Mouse (Mus musculus): Measurements from ENCODE around the gene Impg1. TPM values are rescaled to one million over a fixed set of nuclear protein-coding genes. Genes with fewer than 3 reads are reported as not detected.

Impg1 gene
- polyA plus RNA-seq, 1 experiment from 2014 or later: not detected

DNA sequence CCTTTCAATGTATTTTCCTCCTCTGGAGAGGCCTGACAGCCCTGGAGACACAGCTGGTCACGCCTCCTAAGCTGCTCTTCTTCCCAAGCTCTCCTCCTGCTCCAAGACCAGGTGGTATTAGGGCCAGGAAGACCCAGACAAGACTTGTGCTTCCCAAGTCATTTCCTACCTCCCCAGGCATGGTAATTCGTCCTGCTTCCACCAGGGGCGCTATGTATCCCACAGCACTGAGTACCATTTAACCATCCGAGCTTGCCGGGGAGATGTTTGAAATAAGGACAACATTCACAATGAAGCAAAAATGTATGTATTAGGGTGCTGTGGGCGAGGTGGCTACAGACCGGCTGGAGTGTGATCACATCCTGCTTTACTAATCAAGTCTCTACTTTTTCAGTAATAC is 79.3 kb downstream of the Impg1 start:
- no peaks in the 10 kb centered on the region for H3K4me1 ChIP-seq (replicated peaks)
- no peaks in the 10 kb centered on the region for H3K27me3 ChIP-seq
- H3K9me3 ChIP-seq (replicated peaks): no peaks in the 10 kb centered on the region
- H3K36me3 ChIP-seq (replicated peaks): no peaks in the 10 kb centered on the region
- ATAC-seq (ENCODE audit: insufficient read depth): no peak
- H3K4me2 ChIP-seq: no peak overlapping the region
- 40% methylated on average over 7 of the region's 7 CpGs for WGBS (ENCODE audit: insufficient replicate concordance)
- no peak overlapping the region for H3K27ac ChIP-seq (replicated peaks)
- no peak overlapping the region for H3K4me3 ChIP-seq (replicated peaks)
- no peak overlapping the region for H3K9ac ChIP-seq

DNA sequence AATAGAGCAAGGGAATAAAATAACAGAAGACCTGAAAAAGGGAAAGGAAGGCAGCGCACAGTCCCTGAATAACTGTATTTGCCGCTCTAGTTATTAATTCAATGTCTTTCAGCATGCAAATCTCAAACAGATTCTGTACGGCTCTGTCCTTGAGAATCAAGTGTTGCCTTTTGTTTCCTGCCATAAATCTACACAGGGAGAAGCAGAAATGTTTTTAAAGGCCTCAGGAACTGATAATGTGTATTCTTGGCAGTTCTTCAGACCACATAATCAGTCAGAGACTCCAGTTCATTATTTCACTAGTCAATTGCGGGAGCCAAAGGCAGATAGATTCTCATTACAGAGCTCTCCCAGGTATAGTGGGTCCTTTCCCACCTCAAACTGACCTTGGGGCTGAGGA is 82.6 kb downstream of the Impg1 start:
- Histone ChIP-seq H3K27ac (replicated peaks) (no peak overlapping the region), H3K36me3 (replicated peaks) (no peaks in the 10 kb centered on the region), H3K4me3 (replicated peaks) (no peak overlapping the region), H3K4me2 (no peak overlapping the region), H3K27me3 (no peaks in the 10 kb centered on the region), H3K9me3 (replicated peaks) (no peaks in the 10 kb centered on the region), H3K9ac (no peak overlapping the region), H3K4me1 (replicated peaks) (no peaks in the 10 kb centered on the region)
- WGBS (ENCODE audit: insufficient replicate concordance): 48% methylated on average over 4 of the region's 4 CpGs
- no peak for ATAC-seq (ENCODE audit: insufficient read depth)

DNA sequence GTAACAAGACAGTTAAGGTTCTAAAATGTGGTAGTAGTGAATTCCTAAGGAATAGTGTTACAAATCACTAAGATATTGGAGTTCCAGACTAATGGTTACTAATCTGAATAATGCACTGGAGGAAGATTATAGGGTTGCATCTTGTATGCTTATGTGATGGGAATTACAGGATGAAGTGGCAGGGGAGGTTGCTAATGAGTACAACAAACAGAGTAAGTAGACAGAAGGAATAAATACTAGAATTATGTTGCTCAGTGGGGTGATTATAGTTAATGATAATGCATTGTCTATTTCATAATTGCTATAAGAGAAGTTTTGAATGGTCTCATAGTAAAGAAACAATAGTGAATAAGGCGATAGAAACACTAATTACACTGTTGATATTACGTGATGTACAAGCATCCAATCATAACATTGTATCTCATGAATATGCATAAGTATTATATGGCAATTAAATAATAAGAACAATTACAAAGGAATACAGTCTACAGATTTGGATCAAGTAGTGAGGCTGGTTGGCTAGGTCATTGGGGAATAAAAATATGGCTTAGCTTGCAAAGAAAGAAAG is 85.1 kb downstream of the Impg1 start:
- ATAC-seq (ENCODE audit: insufficient read depth): no peak
- no peak overlapping the region for H3K4me3 ChIP-seq (replicated peaks)
- 55% methylated on average over 2 of the region's 2 CpGs for WGBS (ENCODE audit: insufficient replicate concordance)
- H3K27me3 ChIP-seq: no peaks in the 10 kb centered on the region
- H3K4me2 ChIP-seq: no peak overlapping the region
- H3K9me3 ChIP-seq (replicated peaks): no peaks in the 10 kb centered on the region
- no peak overlapping the region for H3K27ac ChIP-seq (replicated peaks)
- no peaks in the 10 kb centered on the region for H3K36me3 ChIP-seq (replicated peaks)
- H3K9ac ChIP-seq: no peak overlapping the region
- no peaks in the 10 kb centered on the region for H3K4me1 ChIP-seq (replicated peaks)

DNA sequence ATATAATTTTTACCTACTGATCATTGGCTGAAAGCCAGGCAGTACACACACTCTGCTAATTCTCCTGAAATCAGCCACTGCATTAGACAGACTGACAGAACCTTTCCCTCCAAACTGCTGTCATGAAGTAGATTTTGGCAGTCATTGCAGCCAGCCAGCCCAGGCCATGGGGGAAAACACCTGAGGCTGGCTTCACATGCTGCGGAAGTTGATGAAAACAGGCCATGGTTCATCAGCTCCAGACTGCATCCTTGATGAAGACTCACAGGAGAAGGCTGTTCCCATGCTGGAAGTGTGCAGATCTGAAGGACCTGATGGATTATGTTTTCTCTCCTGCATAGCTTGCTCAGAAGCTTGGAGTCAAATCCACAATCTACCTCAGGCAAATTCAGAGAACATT is 91.2 kb downstream of the Impg1 start:
- no peak overlapping the region for H3K4me3 ChIP-seq (replicated peaks)

DNA sequence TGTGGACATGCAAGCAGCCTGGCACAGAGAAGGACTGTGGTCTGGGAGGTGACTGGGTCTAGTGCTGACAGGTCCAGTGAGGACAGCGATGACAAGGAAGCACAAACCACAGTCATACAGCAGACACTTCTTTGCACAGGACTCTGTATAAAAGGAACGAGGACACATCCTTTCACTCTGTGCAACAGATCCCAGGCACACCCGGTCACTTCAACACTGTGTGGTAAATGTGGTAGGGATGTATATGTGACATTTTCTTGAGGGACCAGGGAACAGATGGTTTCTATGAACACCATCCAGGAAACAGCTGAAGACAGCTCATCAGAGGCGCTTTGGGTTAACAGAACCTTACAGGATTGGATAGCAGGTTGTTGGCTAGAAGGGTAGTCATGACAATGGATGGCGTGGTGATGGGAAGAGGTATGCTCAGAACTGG is 92.0 kb downstream of the Impg1 start:
- Histone ChIP-seq H3K27me3 (no peaks in the 10 kb centered on the region), H3K4me2 (no peak overlapping the region), H3K9ac (no peak overlapping the region), H3K4me1 (replicated peaks) (no peaks in the 10 kb centered on the region), H3K9me3 (replicated peaks) (no peaks in the 10 kb centered on the region), H3K27ac (replicated peaks) (no peak overlapping the region), H3K4me3 (replicated peaks) (no peak overlapping the region), H3K36me3 (replicated peaks) (no peaks in the 10 kb centered on the region)
- ATAC-seq (ENCODE audit: insufficient read depth): no peak
- WGBS (ENCODE audit: insufficient replicate concordance): 55% methylated on average over 5 of the region's 5 CpGs

More for the DNA sequence above, 91.2 kb downstream of the Impg1 start:
- no peak overlapping the region for H3K27ac ChIP-seq (replicated peaks)
- H3K9me3 ChIP-seq (replicated peaks): no peaks in the 10 kb centered on the region
- H3K9ac ChIP-seq: no peak overlapping the region
- H3K27me3 ChIP-seq: no peaks in the 10 kb centered on the region
- ATAC-seq (ENCODE audit: insufficient read depth): no peak
- no peaks in the 10 kb centered on the region for H3K36me3 ChIP-seq (replicated peaks)
- H3K4me2 ChIP-seq: no peak overlapping the region
- WGBS (ENCODE audit: insufficient replicate concordance): 55% methylated on average over 1 of the region's 1 CpGs
- H3K4me1 ChIP-seq (replicated peaks): no peaks in the 10 kb centered on the region

DNA sequence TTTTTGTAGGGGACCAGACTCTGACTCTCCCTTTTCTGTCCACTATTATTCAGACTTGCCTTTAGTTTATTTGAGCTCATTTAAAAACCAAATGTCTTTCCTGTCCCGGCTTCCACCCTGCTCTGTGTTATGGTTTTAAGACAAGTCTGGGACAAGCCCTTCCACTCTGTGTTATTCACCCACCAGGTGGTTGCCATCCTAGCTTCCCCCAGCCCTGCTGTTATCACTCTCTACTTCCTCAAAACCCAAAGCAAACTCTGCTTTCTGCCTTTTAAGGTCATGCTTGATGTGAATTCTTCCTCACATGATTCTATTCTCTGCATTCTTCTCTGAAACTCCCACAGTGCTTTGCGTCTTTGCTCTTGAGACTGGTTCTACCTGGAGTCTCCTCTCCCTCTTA is 96.6 kb downstream of the Impg1 start:
- no peak overlapping the region for H3K9ac ChIP-seq
- no peaks in the 10 kb centered on the region for H3K4me1 ChIP-seq (replicated peaks)
- H3K4me3 ChIP-seq (replicated peaks): no peak overlapping the region
- no peak overlapping the region for H3K27ac ChIP-seq (replicated peaks)
- no peak overlapping the region for H3K4me2 ChIP-seq
- 51% methylated on average over 2 of the region's 2 CpGs for WGBS (ENCODE audit: insufficient replicate concordance)
- H3K9me3 ChIP-seq (replicated peaks): no peaks in the 10 kb centered on the region
- ATAC-seq (ENCODE audit: insufficient read depth): no peak
- no peaks in the 10 kb centered on the region for H3K27me3 ChIP-seq
- H3K36me3 ChIP-seq (replicated peaks): no peaks in the 10 kb centered on the region

DNA sequence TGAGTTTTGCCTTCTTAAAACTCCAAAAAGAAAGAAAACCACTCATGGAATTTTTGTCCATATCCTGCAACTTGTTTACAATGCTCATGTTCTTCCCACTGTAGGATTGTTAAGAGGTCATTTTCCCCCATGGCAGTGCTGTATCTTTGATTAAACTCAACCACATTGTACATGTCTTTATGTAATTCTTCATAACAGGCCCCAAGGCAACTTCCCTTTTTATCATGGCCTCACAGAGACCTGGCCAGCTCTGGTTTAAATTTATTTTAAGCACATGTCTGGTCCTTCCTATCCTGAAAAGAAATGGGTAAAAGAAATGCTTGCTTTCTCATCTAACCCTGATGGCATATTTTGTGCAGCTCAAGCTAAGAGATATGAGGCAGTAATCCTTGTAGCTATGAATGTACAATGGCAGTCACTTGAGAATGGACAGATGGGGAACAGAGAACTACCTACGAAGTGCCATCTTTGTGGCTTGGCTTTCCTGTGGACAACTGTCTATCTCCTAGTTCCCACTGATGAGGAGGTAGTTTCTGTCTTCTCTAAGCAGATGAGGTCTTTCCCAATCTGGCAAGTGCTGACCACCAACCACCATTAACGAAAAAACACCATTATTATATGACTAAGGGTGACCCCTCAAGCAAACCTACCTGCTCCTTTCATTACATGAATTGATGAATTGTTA is 97.6 kb downstream of the Impg1 start:
- H3K9ac ChIP-seq: no peak overlapping the region
- H3K4me2 ChIP-seq: no peak overlapping the region
- H3K4me3 ChIP-seq (replicated peaks): no peak overlapping the region
- H3K4me1 ChIP-seq (replicated peaks): no peaks in the 10 kb centered on the region
- ATAC-seq (ENCODE audit: insufficient read depth): no peak
- H3K36me3 ChIP-seq (replicated peaks): no peaks in the 10 kb centered on the region
- H3K27me3 ChIP-seq: no peaks in the 10 kb centered on the region
- WGBS (ENCODE audit: insufficient replicate concordance): 37% methylated on average over 2 of the region's 2 CpGs
- H3K27ac ChIP-seq (replicated peaks): no peak overlapping the region
- H3K9me3 ChIP-seq (replicated peaks): no peaks in the 10 kb centered on the region

DNA sequence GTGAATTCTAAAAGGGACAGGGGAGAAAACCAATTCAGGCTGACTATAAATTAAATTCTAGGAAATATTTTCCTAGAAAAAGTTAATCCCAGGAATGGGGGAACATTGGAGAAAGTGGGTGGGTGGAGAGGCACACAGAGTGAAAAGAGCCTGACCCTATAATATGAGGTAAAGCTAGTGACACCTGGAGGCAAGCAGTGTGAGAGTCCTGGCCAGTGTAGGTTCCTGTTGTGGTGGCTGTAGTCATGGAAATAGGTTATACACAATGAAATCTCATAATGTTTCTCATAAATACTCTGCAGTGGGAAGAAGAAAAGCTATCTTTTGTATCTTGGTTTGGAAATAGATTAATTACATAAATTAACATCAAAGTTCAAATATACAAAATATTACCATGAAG is 105.2 kb downstream of the Impg1 start:
- ATAC-seq (ENCODE audit: insufficient read depth): no peak
- Histone ChIP-seq H3K36me3 (replicated peaks) (no peaks in the 10 kb centered on the region), H3K4me1 (replicated peaks) (no peaks in the 10 kb centered on the region), H3K27ac (replicated peaks) (no peak overlapping the region), H3K9me3 (replicated peaks) (no peaks in the 10 kb centered on the region), H3K4me2 (no peak overlapping the region), H3K4me3 (replicated peaks) (no peak overlapping the region), H3K9ac (no peak overlapping the region), H3K27me3 (no peaks in the 10 kb centered on the region)

DNA sequence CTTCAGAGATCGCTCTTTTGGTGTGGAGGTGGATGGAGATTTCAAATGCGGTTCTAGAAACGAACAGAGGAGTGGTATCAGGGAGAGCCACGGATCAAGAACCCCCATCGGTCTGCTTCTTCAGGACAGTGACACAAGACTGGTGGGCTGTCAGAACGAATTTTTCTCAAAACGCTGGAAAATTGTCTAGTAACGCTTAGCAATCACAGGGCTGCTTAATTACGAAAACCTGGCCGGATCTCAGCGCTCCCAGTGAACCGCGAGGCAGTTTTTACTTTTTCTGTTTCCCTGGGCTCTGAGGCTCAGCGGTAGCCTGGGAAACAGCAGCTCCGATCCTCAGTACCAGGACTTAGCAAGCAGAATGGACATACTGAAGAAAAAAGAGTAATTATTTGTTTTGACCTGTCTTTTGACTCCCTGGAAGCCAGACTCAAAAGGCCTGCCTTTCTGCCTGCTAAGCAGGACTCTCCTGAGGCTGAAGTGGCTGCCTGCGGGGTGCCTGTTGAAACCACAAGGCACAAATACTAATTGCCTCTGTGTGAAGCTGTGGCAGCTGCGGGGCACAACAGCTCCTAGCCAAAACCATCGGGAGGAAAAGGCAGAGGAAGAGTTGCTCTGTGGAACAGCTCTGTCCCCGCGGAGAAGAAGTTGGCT is 113.5 kb downstream of the Impg1 start:
- Histone ChIP-seq H3K36me3 (replicated peaks) (no peaks in the 10 kb centered on the region), H3K27me3 (no peaks in the 10 kb centered on the region), H3K4me1 (replicated peaks) (no peaks in the 10 kb centered on the region), H3K27ac (replicated peaks) (no peak overlapping the region), H3K4me3 (replicated peaks) (no peak overlapping the region), H3K9me3 (replicated peaks) (no peaks in the 10 kb centered on the region), H3K4me2 (peak overlapping the region; percentile 14; the same call in 1 of the 2 replicates), H3K9ac (no peak overlapping the region)
- 50% methylated on average over 20 of the region's 20 CpGs for WGBS (ENCODE audit: insufficient replicate concordance)
- ATAC-seq (ENCODE audit: insufficient read depth): no peak

DNA sequence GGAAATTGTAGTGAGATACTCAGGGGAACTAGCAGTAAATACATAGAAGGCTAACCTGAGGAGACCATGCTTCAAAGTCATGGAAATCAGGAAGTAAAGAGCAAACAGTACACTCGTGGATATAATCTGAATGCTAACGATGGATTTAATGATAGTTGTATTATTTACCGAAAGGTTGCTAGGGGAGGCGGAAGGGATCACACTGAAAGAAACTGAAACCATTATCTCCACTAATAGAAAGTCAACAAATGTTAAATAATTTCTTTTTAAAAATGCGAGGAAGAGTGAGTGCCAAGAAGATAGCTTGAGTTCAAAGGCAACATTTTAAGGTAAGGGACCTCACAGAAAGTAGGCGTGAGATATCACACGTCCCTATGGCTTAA is 114.0 kb downstream of the Impg1 start:
- H3K27ac ChIP-seq (replicated peaks): no peak overlapping the region
- ATAC-seq (ENCODE audit: insufficient read depth): no peak
- H3K4me1 ChIP-seq (replicated peaks): no peaks in the 10 kb centered on the region
- no peaks in the 10 kb centered on the region for H3K27me3 ChIP-seq
- H3K4me2 ChIP-seq: no peak overlapping the region
- no peaks in the 10 kb centered on the region for H3K9me3 ChIP-seq (replicated peaks)
- H3K9ac ChIP-seq: no peak overlapping the region
- 58% methylated on average over 7 of the region's 7 CpGs for WGBS (ENCODE audit: insufficient replicate concordance)
- no peaks in the 10 kb centered on the region for H3K36me3 ChIP-seq (replicated peaks)
- no peak overlapping the region for H3K4me3 ChIP-seq (replicated peaks)

DNA sequence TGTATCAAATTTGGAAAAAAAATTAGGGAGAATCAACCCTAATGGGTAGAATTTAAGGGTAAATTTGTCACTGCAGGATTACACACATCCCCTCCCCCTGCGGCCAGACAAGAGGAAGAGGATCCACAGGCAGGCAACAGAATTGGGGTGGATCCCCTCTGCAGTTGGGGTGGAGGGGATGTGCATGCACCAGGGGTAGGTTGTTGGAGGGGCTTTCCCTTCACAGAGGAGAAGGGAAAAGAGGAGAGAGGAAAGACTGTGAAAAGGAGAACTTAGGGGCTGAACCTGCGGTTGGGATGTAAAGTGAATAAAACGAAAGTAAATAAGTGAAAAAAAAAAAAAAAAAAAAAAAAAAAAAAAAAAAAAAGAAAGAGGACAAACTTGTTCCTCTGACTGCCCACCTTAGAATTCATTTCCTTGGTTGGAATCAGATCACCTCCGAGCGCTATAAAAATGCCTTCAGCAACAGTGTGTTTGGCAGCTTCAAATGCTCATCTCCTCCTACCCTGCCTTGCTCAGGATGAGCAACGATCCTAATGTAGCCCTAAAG is 120.8 kb downstream of the Impg1 start:
- H3K27me3 ChIP-seq: no peaks in the 10 kb centered on the region

More for the DNA sequence above, 120.8 kb downstream of the Impg1 start:
- Histone ChIP-seq H3K27ac (replicated peaks) (no peak overlapping the region), H3K4me3 (replicated peaks) (no peak overlapping the region), H3K4me2 (no peak overlapping the region), H3K4me1 (replicated peaks) (no peaks in the 10 kb centered on the region), H3K9ac (no peak overlapping the region), H3K36me3 (replicated peaks) (no peaks in the 10 kb centered on the region), H3K9me3 (replicated peaks) (no peaks in the 10 kb centered on the region)
- ATAC-seq (ENCODE audit: insufficient read depth): no peak
- whole genome bisulfite sequencing (ENCODE audit: insufficient replicate concordance): 62% methylated on average over 6 of the region's 6 CpGs
